Mouse (Mus musculus): ENCODE results near the gene Mogs. TPM values are rescaled to one million over a fixed set of nuclear protein-coding genes. Genes with fewer than 3 reads are reported as not detected.

The Mogs gene
- polyA plus RNA-seq, 1 experiment: 33.5 TPM

DNA sequence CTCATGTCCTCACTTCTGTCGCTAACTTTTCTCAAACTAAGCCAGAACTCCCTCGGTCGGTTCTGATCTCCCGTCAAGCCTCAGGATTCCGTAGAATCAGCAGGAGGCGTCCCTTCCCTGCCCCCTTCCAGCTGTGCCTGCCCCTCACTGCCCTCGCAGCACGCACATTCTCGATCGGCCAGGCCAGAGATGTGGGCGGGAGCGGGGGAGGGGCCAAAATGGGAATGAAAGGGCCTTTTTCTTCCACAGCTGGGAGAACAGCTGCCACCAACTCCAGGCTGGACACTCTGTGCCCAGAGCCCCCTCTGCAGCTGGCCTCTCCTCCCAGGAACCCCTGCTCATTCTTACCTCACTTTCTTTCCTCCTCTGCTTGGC, 22.3 kb downstream of the Mogs start:
- Histone ChIP-seq H3K4me3 (replicated peaks; ENCODE audit: insufficient read depth, low read depth, low read length) (peak overlapping the region; percentile 41), H3K4me1 (ENCODE audit: control insufficient read depth, insufficient read depth, low read length) (no peaks in the 10 kb centered on the region), H3K27me3 (ENCODE audit: control insufficient read depth, insufficient read depth, low read length) (no peaks in the 10 kb centered on the region; the same call in 1 of the 2 replicates), H3K27ac (ENCODE audit: insufficient read depth, low read length) (peak overlapping the region; percentile 51; the same call in 1 of the 2 replicates)
- TF ChIP-seq CTCF (IDR thresholded peaks at IDR 0.05; ENCODE audit: borderline replicate concordance, insufficient read depth, low read depth, low read length) (no peak), POLR2A (IDR thresholded peaks at IDR 0.05; ENCODE audit: borderline replicate concordance, insufficient read depth, low read length) (no peak)
- peak in 1 of 2 experiments; percentile 58 for DNase-seq
- 4% methylated on average over 12 of the region's 12 CpGs for WGBS

- TF ChIP-seq POLR2A (IDR thresholded peaks at IDR 0.05; ENCODE audit: borderline replicate concordance, insufficient read depth, low read length) (no peak), CTCF (IDR thresholded peaks at IDR 0.05; ENCODE audit: borderline replicate concordance, insufficient read depth, low read depth, low read length) (no peak)
- Histone ChIP-seq H3K27ac (ENCODE audit: insufficient read depth, low read length) (peak overlapping the region; percentile 72; the same call in 1 of the 2 replicates), H3K27me3 (ENCODE audit: control insufficient read depth, insufficient read depth, low read length) (no peaks in the 10 kb centered on the region; the same call in 1 of the 2 replicates), H3K4me3 (replicated peaks; ENCODE audit: insufficient read depth, low read depth, low read length) (peak overlapping the region; percentile 20), H3K4me1 (ENCODE audit: control insufficient read depth, insufficient read depth, low read length) (no peaks in the 10 kb centered on the region)
- 7% methylated on average over 11 of the region's 11 CpGs for WGBS
- DNase-seq: no peak
These were observed 22.8 kb downstream of the Mogs start for GRCm38 (mm10) chr6:83138056-83138455.

DNA sequence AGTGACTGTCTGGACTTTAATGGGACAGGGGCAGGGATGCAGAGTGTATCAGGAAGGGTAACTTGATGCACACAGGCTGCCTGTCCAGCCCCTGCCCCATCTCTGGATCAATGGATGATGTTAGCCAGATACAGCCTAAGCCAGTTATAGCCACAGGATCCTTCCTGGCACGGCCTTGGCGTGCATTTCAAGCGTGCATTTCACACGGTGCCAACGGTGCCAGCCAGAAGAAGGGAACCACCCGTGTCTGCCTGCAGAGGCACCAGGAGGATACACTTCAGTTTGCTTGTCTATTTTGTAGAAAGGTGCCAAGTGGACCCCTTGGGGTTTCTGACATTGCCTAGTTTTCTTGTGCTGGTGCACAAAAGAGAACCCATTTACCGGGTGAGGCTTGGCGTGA, 24.7 kb downstream of the Mogs start:
- H3K4me1 ChIP-seq (ENCODE audit: control insufficient read depth, insufficient read depth, low read length): no peaks in the 10 kb centered on the region
- no peak overlapping the region for H3K27ac ChIP-seq (ENCODE audit: insufficient read depth, low read length)
- no peak for TF ChIP-seq POLR2A (IDR thresholded peaks at IDR 0.05; ENCODE audit: borderline replicate concordance, insufficient read depth, low read length)
- no peak for TF ChIP-seq CTCF (IDR thresholded peaks at IDR 0.05; ENCODE audit: borderline replicate concordance, insufficient read depth, low read depth, low read length)
- no peak for DNase-seq
- no peaks in the 10 kb centered on the region; the same call in 1 of the 2 replicates for H3K27me3 ChIP-seq (ENCODE audit: control insufficient read depth, insufficient read depth, low read length)
- 31% methylated on average over 8 of the region's 8 CpGs for WGBS
- H3K4me3 ChIP-seq (replicated peaks; ENCODE audit: insufficient read depth, low read depth, low read length): no peak overlapping the region

DNA sequence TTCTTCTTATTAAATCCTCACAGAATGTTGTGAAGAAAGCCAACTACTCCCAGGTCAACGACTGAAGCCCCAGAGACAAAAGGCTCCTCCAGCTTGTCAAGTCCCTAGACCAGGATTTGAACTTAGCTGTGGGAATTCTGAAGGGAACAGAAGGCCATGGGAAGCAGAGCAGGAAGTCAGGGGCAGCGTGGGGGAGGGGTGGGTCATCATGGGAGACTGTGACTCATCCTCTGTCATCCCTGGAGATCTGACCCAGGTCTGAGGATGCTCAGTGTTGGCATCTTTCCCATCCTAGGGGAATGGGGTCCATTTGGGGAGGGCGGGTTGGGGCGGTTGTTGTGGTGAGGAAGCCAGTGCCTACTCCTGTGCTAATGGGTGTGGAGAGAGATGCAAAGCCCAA, 26.3 kb downstream of the Mogs start:
- no peak overlapping the region for H3K27ac ChIP-seq (ENCODE audit: insufficient read depth, low read length)
- H3K27me3 ChIP-seq (ENCODE audit: control insufficient read depth, insufficient read depth, low read length): no peaks in the 10 kb centered on the region; the same call in 1 of the 2 replicates
- H3K4me1 ChIP-seq (ENCODE audit: control insufficient read depth, insufficient read depth, low read length): no peaks in the 10 kb centered on the region
- WGBS: 38% methylated on average over 4 of the region's 4 CpGs
- no peak for TF ChIP-seq POLR2A (IDR thresholded peaks at IDR 0.05; ENCODE audit: borderline replicate concordance, insufficient read depth, low read length)
- TF ChIP-seq CTCF (IDR thresholded peaks at IDR 0.05; ENCODE audit: borderline replicate concordance, insufficient read depth, low read depth, low read length): no peak
- no peak for DNase-seq
- no peak overlapping the region for H3K4me3 ChIP-seq (replicated peaks; ENCODE audit: insufficient read depth, low read depth, low read length)

DNA sequence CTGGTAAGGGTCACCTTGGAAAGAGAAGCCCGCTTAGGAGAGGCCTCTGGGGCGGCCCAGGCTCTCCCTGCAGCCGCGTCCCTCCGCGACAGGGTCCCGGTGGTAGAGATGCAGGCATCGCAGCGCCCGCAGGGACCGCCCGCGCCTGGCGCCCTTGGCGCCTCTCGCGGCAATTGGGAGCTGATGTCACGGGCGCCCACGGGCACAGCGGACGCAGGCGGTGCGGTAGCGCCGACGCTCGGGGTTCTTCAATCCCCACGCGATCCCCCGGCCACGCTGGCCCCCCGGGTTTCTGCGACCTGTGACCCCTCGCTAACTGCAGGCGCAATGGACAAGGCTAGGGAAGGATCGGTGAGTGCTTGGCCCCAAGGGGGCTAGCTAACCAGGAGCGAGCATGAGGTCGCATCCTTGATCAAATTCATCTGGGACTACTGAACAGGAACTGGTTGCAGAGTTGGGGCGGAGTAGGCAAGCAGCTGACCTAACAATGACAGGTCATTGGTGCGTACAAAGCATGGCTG, 27.0 kb downstream of the Mogs start:
- no peaks in the 10 kb centered on the region for H3K4me1 ChIP-seq (ENCODE audit: control insufficient read depth, insufficient read depth, low read length)
- H3K4me3 ChIP-seq (replicated peaks; ENCODE audit: insufficient read depth, low read depth, low read length): peak overlapping the region; percentile 28
- peak in 1 of 2 experiments; percentile 48 for DNase-seq
- no peaks in the 10 kb centered on the region for H3K27me3 ChIP-seq (ENCODE audit: control insufficient read depth, insufficient read depth, low read length)
- 6% methylated on average over 41 of the region's 41 CpGs for WGBS
- H3K27ac ChIP-seq (ENCODE audit: insufficient read depth, low read length): no peak overlapping the region
- no peak for TF ChIP-seq POLR2A (IDR thresholded peaks at IDR 0.05; ENCODE audit: borderline replicate concordance, insufficient read depth, low read length)
- no peak for TF ChIP-seq CTCF (IDR thresholded peaks at IDR 0.05; ENCODE audit: borderline replicate concordance, insufficient read depth, low read depth, low read length)

GRCm38 (mm10) chr6:83142886-83143285, 27.6 kb downstream of the Mogs start:
- TF ChIP-seq POLR2A (IDR thresholded peaks at IDR 0.05; ENCODE audit: borderline replicate concordance, insufficient read depth, low read length): no peak
- no peak for TF ChIP-seq CTCF (IDR thresholded peaks at IDR 0.05; ENCODE audit: borderline replicate concordance, insufficient read depth, low read depth, low read length)
- 65% methylated on average over 11 of the region's 11 CpGs for WGBS
- no peak overlapping the region for H3K27ac ChIP-seq (ENCODE audit: insufficient read depth, low read length)
- H3K4me3 ChIP-seq (replicated peaks; ENCODE audit: insufficient read depth, low read depth, low read length): no peak overlapping the region
- DNase-seq: no peak
- H3K4me1 ChIP-seq (ENCODE audit: control insufficient read depth, insufficient read depth, low read length): no peaks in the 10 kb centered on the region
- H3K27me3 ChIP-seq (ENCODE audit: control insufficient read depth, insufficient read depth, low read length): no peaks in the 10 kb centered on the region

- no peak overlapping the region for H3K27ac ChIP-seq (ENCODE audit: insufficient read depth, low read length)
These were observed 29.9 kb downstream of the Mogs start for GRCm38 (mm10) chr6:83145209-83145608.

DNA sequence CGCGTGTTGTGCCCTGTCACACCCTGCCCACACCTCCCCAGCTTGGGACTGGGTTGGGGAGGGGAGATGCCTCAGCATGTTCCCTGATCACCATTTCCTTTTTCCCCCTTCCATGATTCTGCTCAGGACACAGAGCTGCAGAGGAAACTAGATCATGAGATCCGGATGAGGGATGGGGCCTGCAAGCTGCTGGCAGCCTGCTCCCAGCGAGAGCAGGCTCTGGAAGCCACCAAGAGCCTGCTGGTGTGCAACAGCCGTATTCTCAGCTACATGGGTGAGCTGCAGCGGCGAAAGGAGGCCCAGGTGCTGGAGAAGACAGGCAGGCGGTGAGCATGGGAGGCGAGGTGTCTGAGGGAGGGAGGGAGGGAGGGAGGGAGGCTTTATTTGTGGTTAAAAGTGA, 30.5 kb downstream of the Mogs start:
- Histone ChIP-seq H3K27ac (ENCODE audit: insufficient read depth, low read length) (no peak overlapping the region), H3K4me3 (replicated peaks; ENCODE audit: insufficient read depth, low read depth, low read length) (no peak overlapping the region), H3K27me3 (ENCODE audit: control insufficient read depth, insufficient read depth, low read length) (no peaks in the 10 kb centered on the region), H3K4me1 (ENCODE audit: control insufficient read depth, insufficient read depth, low read length) (no peaks in the 10 kb centered on the region)
- no peak for DNase-seq
- TF ChIP-seq CTCF (IDR thresholded peaks at IDR 0.05; ENCODE audit: borderline replicate concordance, insufficient read depth, low read depth, low read length) (no peak), POLR2A (IDR thresholded peaks at IDR 0.05; ENCODE audit: borderline replicate concordance, insufficient read depth, low read length) (no peak)
- 74% methylated on average over 9 of the region's 9 CpGs for WGBS

More at GRCm38 (mm10) chr6:83145209-83145608, 29.9 kb downstream of the Mogs start:
- no peaks in the 10 kb centered on the region for H3K27me3 ChIP-seq (ENCODE audit: control insufficient read depth, insufficient read depth, low read length)
- no peak for TF ChIP-seq CTCF (IDR thresholded peaks at IDR 0.05; ENCODE audit: borderline replicate concordance, insufficient read depth, low read depth, low read length)
- no peak for TF ChIP-seq POLR2A (IDR thresholded peaks at IDR 0.05; ENCODE audit: borderline replicate concordance, insufficient read depth, low read length)
- no peak for DNase-seq
- WGBS: 71% methylated on average over 2 of the region's 2 CpGs
- H3K4me3 ChIP-seq (replicated peaks; ENCODE audit: insufficient read depth, low read depth, low read length): no peak overlapping the region
- no peaks in the 10 kb centered on the region for H3K4me1 ChIP-seq (ENCODE audit: control insufficient read depth, insufficient read depth, low read length)
